Mouse (Mus musculus): ENCODE results near the gene Nadk. TPM values are rescaled to one million over a fixed set of nuclear protein-coding genes. Genes with fewer than 3 reads are reported as not detected.

The Nadk gene
- 100 to 1,000 TPM; 160 to 313 TPM for total RNA-seq (2021)
- long read RNA-seq, experiment 1, transcript Nadk-203 (12 exons, 3,152 nt) = major isoform, 284 of 385 reads
- long read RNA-seq, experiment 1, transcript Nadk-202 (10 exons, 2,737 nt) = minor isoform, 6 of 385 reads
- long read RNA-seq, experiment 1, partial matches to known transcripts = 31 of 385 reads
- long read RNA-seq, experiment 1, other reads (novel, unspliced or antisense) = 63 of 385 reads
- long read RNA-seq, experiment 2, transcript Nadk-202 (10 exons, 2,737 nt) = minor isoform, 109 of 1,315 reads
- long read RNA-seq, experiment 2, transcript Nadk-203 (12 exons, 3,152 nt) = major isoform, 805 of 1,315 reads
- long read RNA-seq, experiment 2, partial matches to known transcripts = 171 of 1,315 reads
- long read RNA-seq, experiment 2, other reads (novel, unspliced or antisense) = 228 of 1,315 reads

GRCm38 (mm10) chr4:155561661-155562442 lies at the start of gene Nadk:
Gene Nadk (plus strand): TSS chr4:155562378.
- no peak for DNase-seq (ENCODE audit: low spot score in 2 of 2)

DNA sequence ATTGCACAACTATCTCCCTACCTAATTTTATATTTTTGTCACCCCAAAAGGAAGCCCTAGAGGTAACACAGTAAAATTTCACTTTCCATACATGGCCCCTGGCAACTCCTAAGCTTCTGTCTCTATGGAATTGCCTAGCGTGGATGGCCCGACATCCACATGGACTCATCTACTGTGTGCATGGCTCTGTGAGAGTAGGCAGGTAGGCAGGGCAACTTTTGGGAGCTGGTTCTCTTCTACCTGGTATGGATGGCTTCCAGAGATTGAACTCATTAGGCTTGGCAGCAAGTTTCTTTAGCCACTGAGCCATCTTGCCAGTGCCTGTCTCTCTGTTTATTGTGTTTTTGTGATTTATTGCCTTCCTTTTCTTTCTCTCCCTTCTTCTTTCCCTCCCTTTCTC lies 47.4 kb upstream of the Nadk start:
- no peak for DNase-seq (ENCODE audit: low spot score in 2 of 2)

DNA sequence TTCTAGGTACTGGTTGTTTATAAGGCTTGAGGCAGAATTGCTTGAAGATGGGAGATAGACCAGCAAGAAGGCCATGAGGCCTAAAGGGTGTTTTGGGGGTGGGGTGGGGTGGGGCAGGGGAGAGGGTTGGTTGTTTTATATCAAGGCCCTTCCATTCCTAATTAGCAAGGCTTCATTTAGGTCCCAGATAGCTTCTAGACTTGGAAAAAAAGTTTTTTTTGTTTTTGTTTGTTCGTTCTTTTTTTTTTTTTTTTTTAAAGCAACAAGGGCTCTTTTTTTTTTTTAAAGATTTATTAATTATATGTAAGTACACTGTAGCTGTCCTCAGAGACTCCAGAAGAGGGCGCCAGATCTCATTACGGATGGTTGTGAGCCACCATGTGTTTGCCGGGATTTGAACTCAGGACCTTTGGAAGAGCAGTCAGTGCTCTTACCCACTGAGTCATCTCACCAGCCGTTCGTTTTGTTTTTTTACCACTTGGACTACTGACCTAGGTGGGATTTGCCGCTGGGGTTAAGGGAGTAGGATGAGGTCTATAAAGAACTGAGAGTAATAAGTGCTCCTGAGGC lies 44.1 kb upstream of the Nadk start:
- DNase-seq (ENCODE audit: low spot score in 2 of 2) = no peak

- DNase-seq (ENCODE audit: low spot score in 2 of 2) = no peak
Observed at GRCm38 (mm10) chr4:155522327-155522726, 39.9 kb upstream of the Nadk start.

DNA sequence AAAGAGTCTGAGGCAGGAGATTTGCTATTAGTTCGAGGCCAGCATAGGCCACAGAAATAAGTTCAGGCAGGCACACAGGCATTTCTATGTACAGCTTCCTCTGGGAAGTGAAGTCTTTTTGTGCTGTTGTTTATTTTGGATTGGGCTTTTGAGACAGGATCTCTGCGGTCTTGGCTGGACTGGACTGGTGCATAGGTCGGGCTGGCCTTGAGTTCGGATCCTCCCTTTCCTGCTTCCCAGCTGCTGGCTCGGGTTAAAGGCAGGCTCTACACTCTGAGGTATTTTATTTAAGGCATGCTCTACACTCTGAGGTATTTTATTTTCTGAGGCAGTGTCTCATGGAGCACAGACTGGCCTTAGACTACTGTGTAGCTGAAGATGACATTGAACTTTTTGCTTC lies 36.4 kb upstream of the Nadk start:
- no peak for DNase-seq (ENCODE audit: low spot score in 2 of 2)

GRCm38 (mm10) chr4:155529294-155529693 lies 32.9 kb upstream of the Nadk start:
- DNase-seq (ENCODE audit: low spot score in 2 of 2) = no peak

GRCm38 (mm10) chr4:155549993-155550392 lies 12.2 kb upstream of the Nadk start:
- no peak for DNase-seq (ENCODE audit: low spot score in 2 of 2)

DNA sequence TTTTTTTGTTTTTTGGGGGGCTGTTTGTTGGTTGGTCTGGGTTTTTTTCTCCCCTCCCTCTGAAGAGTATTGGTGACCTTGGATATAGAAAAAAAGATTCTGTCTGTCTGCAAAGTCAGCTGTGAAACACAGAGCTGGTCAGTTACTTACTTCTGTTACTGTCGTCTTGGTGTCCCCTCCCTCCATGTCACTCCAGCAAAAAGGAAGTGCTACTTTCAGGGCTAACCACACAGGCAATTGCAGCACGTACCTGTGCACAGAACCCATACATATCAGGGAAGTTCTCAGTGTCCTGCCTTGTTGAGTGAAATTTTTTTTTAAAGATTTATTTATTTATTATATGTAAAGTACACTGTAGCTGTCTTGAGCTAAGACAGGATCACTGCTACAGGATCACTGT lies 11.7 kb upstream of the Nadk start:
- no peak for DNase-seq (ENCODE audit: low spot score in 2 of 2)

DNA sequence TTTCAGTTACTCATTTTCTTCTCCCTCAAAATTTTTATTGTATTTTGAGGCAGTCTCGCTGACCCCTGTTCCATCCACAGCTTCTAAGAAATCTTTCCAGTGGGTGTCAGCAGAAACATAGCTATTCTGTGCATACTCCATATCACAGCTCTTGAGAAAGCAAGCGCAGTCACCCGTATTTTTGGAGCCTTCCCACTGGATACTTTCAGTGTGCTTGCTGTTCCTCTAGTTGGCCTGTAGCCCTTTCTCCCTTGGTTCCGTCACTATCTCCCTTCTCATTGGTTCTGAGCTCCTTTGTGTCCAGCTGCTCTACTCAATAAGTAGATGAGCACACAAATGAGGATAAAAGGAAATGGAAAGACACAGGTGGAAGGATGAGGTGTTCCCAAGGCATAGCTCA lies 11.1 kb upstream of the Nadk start:
- DNase-seq (ENCODE audit: low spot score in 2 of 2) = no peak

DNA sequence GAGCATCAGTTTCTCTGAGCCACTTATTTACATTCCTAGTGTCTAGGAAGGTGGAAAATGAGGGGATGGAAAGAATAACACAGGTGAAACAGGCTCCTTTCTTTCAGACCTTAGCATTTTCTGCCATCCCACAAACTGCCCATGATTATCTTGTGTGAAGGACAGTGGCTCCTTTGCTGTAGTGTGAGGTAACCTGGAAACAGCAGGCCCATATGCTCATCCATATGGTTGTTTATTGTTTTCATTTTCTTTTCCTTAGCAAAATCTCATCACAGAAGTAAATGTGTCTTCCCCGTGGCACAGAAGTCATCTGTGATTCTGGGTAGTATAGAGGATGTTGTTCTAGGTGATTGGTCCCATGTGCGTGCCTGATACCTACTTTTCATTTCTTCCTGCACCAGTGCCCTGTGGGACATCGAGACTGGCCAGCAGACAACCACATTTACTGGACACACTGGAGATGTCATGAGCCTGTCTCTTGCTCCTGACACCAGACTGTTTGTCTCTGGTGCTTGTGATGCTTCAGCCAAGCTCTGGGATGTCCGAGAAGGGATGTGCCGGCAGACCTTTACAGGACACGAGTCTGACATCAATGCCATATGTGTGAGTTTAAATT lies 9.2 kb upstream of the Nadk start:
- no peak for DNase-seq (ENCODE audit: low spot score in 2 of 2)

DNA sequence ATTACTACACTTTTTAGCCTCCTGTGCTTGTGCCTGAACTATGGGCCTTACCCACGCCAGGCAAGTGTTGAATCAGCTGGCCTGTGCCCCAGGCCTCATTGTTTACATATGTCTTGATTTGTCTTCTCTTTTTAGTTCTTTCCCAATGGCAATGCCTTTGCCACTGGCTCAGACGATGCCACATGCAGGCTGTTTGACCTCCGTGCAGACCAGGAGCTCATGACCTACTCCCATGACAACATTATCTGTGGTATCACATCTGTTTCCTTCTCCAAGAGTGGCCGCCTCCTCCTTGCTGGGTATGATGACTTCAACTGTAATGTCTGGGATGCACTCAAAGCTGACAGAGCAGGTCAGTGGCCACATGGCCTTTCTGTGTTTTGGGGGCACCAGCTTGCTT lies 7.3 kb upstream of the Nadk start:
- DNase-seq (ENCODE audit: low spot score in 2 of 2) = no peak

DNA sequence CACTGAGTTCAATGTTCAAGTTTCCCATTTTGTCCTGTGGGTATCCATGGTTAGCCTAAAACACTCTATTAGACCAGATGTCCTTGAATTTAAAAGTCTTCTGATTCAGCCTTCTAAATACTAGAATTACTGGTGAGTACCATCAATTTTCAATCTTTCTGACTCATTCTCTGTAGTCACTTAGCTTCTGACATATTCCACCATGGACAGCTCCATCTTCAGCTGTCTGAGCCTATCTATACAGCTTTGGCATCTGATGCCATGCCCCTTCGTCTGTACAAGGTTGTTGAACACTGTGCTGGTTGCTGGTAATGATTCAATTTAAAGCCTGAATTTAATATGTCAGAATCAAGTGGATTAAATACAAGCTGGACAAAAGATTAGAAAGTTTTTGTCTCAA lies 6.7 kb upstream of the Nadk start:
- DNase-seq (ENCODE audit: low spot score in 2 of 2) = no peak

DNA sequence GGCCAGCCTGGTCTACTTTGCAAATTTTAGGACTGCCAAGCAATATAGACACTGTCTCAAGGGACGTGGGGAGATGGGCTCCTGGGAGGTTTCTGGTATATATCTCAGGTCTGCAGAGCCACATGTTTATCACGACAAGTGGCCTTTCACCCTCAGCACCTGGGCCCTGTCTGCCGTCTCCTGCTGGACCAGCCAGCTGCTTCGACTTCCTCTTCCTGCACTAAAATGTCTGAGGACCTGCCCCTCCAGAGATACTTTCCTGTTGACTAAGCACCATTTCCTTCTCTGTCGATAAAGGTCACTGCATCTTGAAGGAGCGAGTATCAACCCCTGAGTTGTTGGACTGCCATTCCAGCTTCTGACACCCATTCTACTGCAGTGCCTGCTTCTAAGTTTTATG lies 2.7 kb upstream of the Nadk start:
- no peak for DNase-seq (ENCODE audit: low spot score in 2 of 2)

DNA sequence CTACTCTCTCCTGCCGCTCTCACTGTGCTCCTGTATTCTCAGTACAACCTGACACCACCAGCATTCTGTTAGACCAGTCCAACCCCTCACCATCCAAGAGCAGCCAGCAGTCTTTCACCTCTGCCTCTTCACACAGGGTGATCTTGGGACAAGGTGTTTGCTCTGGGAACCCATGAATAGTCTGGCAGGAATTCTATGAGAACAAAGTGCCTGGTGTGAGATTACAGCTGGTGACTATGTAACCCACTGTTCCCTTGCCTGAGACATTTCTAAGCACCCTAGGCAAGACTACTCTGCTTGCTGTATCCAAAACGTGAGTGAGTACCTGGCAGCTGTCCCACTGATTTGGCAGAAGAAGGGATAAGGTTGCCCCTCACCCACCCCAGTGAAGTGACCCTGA lies 1.2 kb upstream of the Nadk start:
- DNase-seq (ENCODE audit: low spot score in 2 of 2) = no peak

GRCm38 (mm10) chr4:155562725-155563399 lies 684 bp downstream of the Nadk start:
- peak in 1 of 2 experiments; percentile 59 for DNase-seq (ENCODE audit: low spot score in 2 of 2)

GRCm38 (mm10) chr4:155563400-155564231 lies 1.4 kb downstream of the Nadk start:
- peak; percentile 95 to 97 for DNase-seq (ENCODE audit: low spot score in 2 of 2)

DNA sequence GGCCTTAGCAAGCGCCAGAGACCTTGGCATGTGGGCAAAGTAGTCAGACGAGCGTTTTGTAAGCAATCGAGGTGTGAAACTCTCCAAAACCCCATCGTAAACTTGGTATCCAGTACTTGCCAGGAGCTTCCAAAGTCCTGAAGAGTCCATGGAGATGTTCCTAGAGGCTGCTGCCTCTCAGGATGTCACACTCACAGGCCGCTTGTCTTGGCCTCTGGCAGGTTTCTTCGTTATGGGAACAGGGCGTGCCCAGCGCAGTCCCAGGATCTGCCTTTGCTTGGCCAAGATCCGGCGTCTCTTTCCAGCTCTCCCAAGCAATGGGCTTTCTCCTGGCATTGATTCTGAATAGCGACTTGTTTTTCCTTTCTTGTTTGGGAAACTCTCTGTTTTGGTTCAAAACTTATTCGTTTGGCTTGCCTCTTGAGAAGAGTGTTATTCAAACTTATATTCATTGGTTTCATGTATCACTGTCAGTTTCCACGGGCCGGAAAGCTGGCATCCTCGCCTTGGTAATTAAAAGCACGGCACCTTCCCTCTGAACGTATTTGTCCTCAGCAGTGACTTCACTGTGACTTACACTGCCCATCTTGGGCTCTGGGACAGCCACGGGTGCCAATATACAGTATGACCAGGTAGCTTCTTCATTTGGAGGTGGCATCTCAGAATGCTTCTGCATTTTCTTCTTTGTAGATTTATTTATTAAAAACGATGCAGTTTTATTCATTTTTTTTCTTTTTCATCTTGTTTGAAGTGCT lies 2.3 kb downstream of the Nadk start:
- no peak for DNase-seq (ENCODE audit: low spot score in 2 of 2)

- no peak for DNase-seq (ENCODE audit: low spot score in 2 of 2)
Observed at GRCm38 (mm10) chr4:155566555-155566954, 4.4 kb downstream of the Nadk start.

- DNase-seq (ENCODE audit: low spot score in 2 of 2) = no peak
Observed at GRCm38 (mm10) chr4:155568170-155568569, 6.0 kb downstream of the Nadk start.
